Mouse (Mus musculus): ENCODE results near the gene Dab1. TPM values are rescaled to one million over a fixed set of nuclear protein-coding genes. Genes with fewer than 3 reads are reported as not detected.

Gene Dab1
- polyA plus RNA-seq, 1 experiment from 2014 or later = 20.1 TPM

DNA sequence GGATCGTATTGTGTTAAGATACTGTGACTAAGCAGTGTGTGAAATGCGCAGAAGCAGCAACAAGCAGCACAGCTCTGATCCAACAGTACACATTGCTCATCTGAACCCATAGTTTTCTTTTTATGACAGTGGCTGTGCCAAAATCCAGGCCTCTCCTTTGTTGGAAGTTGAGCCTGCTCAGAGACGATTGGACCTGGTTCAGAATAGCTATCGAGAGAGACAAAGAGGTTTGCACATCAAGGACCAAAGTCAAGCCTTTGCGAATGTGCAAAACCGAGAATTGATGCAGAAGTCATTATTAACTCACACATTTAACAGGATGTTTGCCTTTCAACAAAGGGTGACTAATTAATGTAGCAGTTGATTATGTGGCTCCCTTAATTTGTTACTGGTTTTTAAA lies 1032.6 kb downstream of the Dab1 start:
- ATAC-seq (replicated peaks; ENCODE audit: low FRiP score) = no peak
- no peak overlapping the region for H3K27ac ChIP-seq
- no peaks in the 10 kb centered on the region for H3K36me3 ChIP-seq
- H3K9me3 ChIP-seq (replicated peaks) = no peaks in the 10 kb centered on the region
- 81% methylated on average over 6 of the region's 6 CpGs for WGBS
- no peaks in the 10 kb centered on the region for H3K27me3 ChIP-seq
- no peak overlapping the region for H3K9ac ChIP-seq
- H3K4me3 ChIP-seq (replicated peaks) = no peak overlapping the region
- H3K4me1 ChIP-seq = no peaks in the 10 kb centered on the region
- H3K4me2 ChIP-seq = no peak overlapping the region

DNA sequence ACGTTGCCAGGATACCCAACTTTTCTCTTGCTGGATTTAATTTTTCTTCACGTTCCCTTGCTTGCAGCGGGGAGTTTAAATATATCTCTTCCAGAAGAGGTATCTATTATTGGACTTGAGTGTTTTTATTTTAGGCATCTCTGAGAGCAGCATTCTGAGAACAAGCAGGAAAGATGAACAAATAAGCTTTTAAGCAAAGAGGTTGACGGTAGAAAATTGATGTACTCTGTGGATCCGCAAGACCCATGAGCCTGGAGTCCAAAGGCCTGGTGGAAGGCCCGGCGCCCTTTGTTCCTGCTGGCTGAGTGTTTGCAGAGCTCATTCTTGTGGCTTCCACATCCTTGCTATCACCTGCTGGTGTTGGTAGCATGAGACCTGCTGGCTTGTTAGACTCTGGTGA lies 1037.6 kb downstream of the Dab1 start:
- Histone ChIP-seq H3K36me3 (no peaks in the 10 kb centered on the region), H3K9ac (no peak overlapping the region), H3K9me3 (replicated peaks) (no peaks in the 10 kb centered on the region), H3K27me3 (no peaks in the 10 kb centered on the region), H3K27ac (no peak overlapping the region), H3K4me2 (no peak overlapping the region), H3K4me1 (no peaks in the 10 kb centered on the region), H3K4me3 (replicated peaks) (no peak overlapping the region)
- ATAC-seq (replicated peaks; ENCODE audit: low FRiP score) = no peak
- WGBS = 87% methylated on average over 7 of the region's 7 CpGs

DNA sequence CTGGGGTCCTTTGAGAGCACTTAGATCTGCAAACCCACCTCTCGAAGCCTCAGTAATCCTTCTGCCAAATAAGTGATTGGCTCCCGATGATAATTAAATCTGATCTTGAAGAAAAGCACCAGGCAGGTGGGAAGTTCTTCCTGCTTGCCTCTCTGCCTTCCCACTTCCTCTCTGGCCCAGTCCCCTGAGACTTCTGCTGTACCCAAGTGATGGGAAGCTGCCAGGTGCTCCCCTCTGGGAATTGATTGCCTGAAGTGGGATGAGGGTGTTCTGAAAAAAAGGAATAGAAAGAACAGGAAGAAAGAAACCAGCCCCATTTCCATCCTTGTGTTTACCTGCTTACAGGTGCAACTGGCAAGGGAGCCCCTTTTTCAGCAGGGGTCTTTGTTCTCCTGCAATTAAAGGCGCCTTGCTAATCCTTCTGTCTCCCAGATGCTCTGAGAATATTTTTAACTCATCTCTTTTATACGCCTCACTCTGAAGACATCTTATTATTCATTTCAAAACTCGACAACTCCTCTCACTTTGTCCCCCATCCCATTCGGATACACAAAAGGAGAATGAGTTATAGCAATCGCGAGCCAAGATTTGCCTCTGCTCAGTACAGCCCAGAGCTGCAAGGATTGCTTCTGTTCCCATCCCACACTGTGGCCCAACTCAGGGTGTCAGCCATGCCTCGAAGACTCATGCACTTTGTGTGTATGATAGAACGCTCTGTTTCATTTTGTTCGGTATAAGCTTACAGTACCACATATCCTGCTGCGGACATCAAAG lies 1043.9 kb downstream of the Dab1 start:
- Histone ChIP-seq H3K4me1 (no peaks in the 10 kb centered on the region), H3K9ac (no peak overlapping the region), H3K27me3 (no peaks in the 10 kb centered on the region), H3K4me2 (no peak overlapping the region), H3K27ac (no peak overlapping the region), H3K4me3 (replicated peaks) (no peak overlapping the region), H3K9me3 (replicated peaks) (no peaks in the 10 kb centered on the region), H3K36me3 (no peaks in the 10 kb centered on the region)
- 78% methylated on average over 12 of the region's 12 CpGs for WGBS
- ATAC-seq (replicated peaks; ENCODE audit: low FRiP score) = no peak

GRCm38 (mm10) chr4:104665553-104665952 lies 1046.4 kb downstream of the Dab1 start:
- Histone ChIP-seq H3K4me2 (no peak overlapping the region), H3K9me3 (replicated peaks) (no peaks in the 10 kb centered on the region), H3K27me3 (no peaks in the 10 kb centered on the region), H3K36me3 (no peaks in the 10 kb centered on the region), H3K4me1 (no peaks in the 10 kb centered on the region), H3K4me3 (replicated peaks) (no peak overlapping the region), H3K27ac (no peak overlapping the region), H3K9ac (no peak overlapping the region)
- no peak for ATAC-seq (replicated peaks; ENCODE audit: low FRiP score)

DNA sequence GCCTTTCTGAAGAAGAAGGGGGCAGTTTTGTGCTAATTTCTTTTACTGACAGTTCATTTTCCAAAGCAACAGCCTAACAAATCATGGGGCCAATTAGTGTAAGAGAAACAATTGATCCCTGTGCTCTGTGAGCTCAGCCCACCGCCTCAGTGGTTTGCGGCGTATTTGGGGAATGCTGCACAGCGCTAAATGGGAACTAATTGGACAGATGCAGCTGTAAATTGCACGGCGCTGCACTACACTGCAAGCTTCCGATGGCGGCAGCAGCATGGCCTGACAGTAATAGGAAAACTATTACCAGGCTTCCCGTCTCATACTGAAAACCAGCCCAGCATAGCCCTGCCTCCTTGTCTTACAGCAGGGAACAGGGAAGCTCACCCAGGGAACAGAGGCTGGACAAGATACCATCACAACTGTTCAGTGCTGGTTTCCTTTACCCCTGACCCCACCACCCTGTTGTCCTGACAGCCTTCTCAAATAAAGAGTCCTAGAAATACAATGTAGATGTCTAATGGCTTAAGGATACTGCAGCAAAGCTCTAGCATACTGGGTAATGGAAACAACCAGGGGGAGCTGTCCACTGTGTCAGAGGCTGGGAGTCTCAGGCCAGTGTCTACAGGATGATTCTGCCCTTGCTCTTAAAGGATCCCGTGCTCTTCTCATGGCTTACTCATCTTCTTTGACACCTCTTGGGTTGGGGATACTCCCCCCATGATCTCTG lies 1047.8 kb downstream of the Dab1 start:
- Histone ChIP-seq H3K4me2 (no peak overlapping the region), H3K36me3 (no peaks in the 10 kb centered on the region), H3K4me3 (replicated peaks) (no peak overlapping the region), H3K27ac (no peak overlapping the region), H3K4me1 (no peaks in the 10 kb centered on the region), H3K9ac (no peak overlapping the region), H3K27me3 (no peaks in the 10 kb centered on the region), H3K9me3 (replicated peaks) (no peaks in the 10 kb centered on the region)
- no peak for ATAC-seq (replicated peaks; ENCODE audit: low FRiP score)
- 81% methylated on average over 10 of the region's 10 CpGs for WGBS

- H3K4me1 ChIP-seq = no peaks in the 10 kb centered on the region
- 73% methylated on average over 6 of the region's 6 CpGs for WGBS
- no peak overlapping the region for H3K27ac ChIP-seq
- H3K36me3 ChIP-seq = no peaks in the 10 kb centered on the region
- H3K4me3 ChIP-seq (replicated peaks) = no peak overlapping the region
- ATAC-seq (replicated peaks; ENCODE audit: low FRiP score) = no peak
- no peaks in the 10 kb centered on the region for H3K9me3 ChIP-seq (replicated peaks)
- H3K9ac ChIP-seq = no peak overlapping the region
- H3K4me2 ChIP-seq = no peak overlapping the region
- H3K27me3 ChIP-seq = no peaks in the 10 kb centered on the region
Measured at GRCm38 (mm10) chr4:104668061-104668460, 1048.9 kb downstream of the Dab1 start.

DNA sequence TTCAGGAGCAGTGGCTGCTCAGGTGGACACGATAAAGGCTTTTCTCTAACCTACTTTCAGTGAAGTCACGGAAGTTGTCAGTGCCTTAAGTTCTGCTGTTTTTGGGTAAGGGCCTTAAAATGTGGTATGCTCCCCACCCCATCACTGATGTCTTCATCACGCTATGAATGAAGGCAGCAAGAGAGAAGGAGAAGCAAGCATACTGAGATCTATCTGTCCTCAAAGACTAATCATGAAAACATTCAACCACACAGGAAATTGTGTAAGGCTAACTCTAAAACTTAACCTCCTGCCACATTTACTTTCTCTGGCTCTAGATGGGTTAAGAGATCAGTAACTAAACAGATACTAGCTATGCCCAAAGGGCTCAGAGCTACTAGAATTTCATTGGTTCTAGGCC lies 1050.2 kb downstream of the Dab1 start:
- WGBS = 90% methylated on average over 3 of the region's 3 CpGs
- Histone ChIP-seq H3K36me3 (no peaks in the 10 kb centered on the region), H3K27ac (no peak overlapping the region), H3K9ac (no peak overlapping the region), H3K4me1 (no peaks in the 10 kb centered on the region), H3K27me3 (no peaks in the 10 kb centered on the region), H3K4me2 (no peak overlapping the region), H3K9me3 (replicated peaks) (no peaks in the 10 kb centered on the region), H3K4me3 (replicated peaks) (no peak overlapping the region)
- no peak for ATAC-seq (replicated peaks; ENCODE audit: low FRiP score)

- Histone ChIP-seq H3K27me3 (no peaks in the 10 kb centered on the region), H3K9me3 (replicated peaks) (no peaks in the 10 kb centered on the region), H3K4me2 (no peak overlapping the region), H3K4me1 (no peaks in the 10 kb centered on the region), H3K9ac (no peak overlapping the region), H3K27ac (no peak overlapping the region), H3K4me3 (replicated peaks) (no peak overlapping the region), H3K36me3 (no peaks in the 10 kb centered on the region)
- no peak for ATAC-seq (replicated peaks; ENCODE audit: low FRiP score)
Measured at GRCm38 (mm10) chr4:104670741-104671140, 1051.6 kb downstream of the Dab1 start.

GRCm38 (mm10) chr4:104673317-104673716 lies 1054.2 kb downstream of the Dab1 start:
- H3K27me3 ChIP-seq = no peaks in the 10 kb centered on the region
- H3K9me3 ChIP-seq (replicated peaks) = no peaks in the 10 kb centered on the region
- H3K4me3 ChIP-seq (replicated peaks) = no peak overlapping the region
- H3K4me2 ChIP-seq = no peak overlapping the region
- 88% methylated on average over 3 of the region's 3 CpGs for WGBS
- no peak overlapping the region for H3K27ac ChIP-seq
- H3K9ac ChIP-seq = no peak overlapping the region
- H3K36me3 ChIP-seq = no peaks in the 10 kb centered on the region
- no peak for ATAC-seq (replicated peaks; ENCODE audit: low FRiP score)
- H3K4me1 ChIP-seq = no peaks in the 10 kb centered on the region

- Histone ChIP-seq H3K4me2 (no peak overlapping the region), H3K9me3 (replicated peaks) (no peaks in the 10 kb centered on the region), H3K36me3 (no peaks in the 10 kb centered on the region), H3K27ac (no peak overlapping the region), H3K4me3 (replicated peaks) (no peak overlapping the region), H3K4me1 (no peaks in the 10 kb centered on the region), H3K9ac (no peak overlapping the region), H3K27me3 (no peaks in the 10 kb centered on the region)
- WGBS = 87% methylated on average over 5 of the region's 5 CpGs
- ATAC-seq (replicated peaks; ENCODE audit: low FRiP score) = no peak
Measured at GRCm38 (mm10) chr4:104674706-104675105, 1055.5 kb downstream of the Dab1 start.

- no peaks in the 10 kb centered on the region for H3K36me3 ChIP-seq
- 84% methylated on average over 7 of the region's 7 CpGs for WGBS
- no peak overlapping the region for H3K27ac ChIP-seq
- no peaks in the 10 kb centered on the region for H3K9me3 ChIP-seq (replicated peaks)
- no peak overlapping the region for H3K4me2 ChIP-seq
- no peak overlapping the region for H3K4me3 ChIP-seq (replicated peaks)
- no peaks in the 10 kb centered on the region for H3K27me3 ChIP-seq
- H3K9ac ChIP-seq = no peak overlapping the region
- H3K4me1 ChIP-seq = no peaks in the 10 kb centered on the region
- no peak for ATAC-seq (replicated peaks; ENCODE audit: low FRiP score)
Measured at GRCm38 (mm10) chr4:104678234-104678633, 1059.1 kb downstream of the Dab1 start.

- 63% methylated on average over 4 of the region's 4 CpGs for WGBS
- H3K27me3 ChIP-seq = no peaks in the 10 kb centered on the region
- no peak overlapping the region for H3K9ac ChIP-seq
- no peaks in the 10 kb centered on the region for H3K4me1 ChIP-seq
- no peaks in the 10 kb centered on the region for H3K9me3 ChIP-seq (replicated peaks)
- no peaks in the 10 kb centered on the region for H3K36me3 ChIP-seq
- H3K4me2 ChIP-seq = no peak overlapping the region
- H3K4me3 ChIP-seq (replicated peaks) = no peak overlapping the region
- ATAC-seq (replicated peaks; ENCODE audit: low FRiP score) = peak; percentile 56; the same call in 1 of the 2 replicates
- H3K27ac ChIP-seq = no peak overlapping the region
Measured at GRCm38 (mm10) chr4:104680475-104680874, 1061.3 kb downstream of the Dab1 start.

Measured in kidney, embryonic 15.5 days (tissue).